Mouse (Mus musculus): ENCODE data around the gene Agfg2.
"Not testable (repeated sequence)": the region's sequence is repeated elsewhere in the genome, so short reads cannot be mapped to it uniquely, and the experiment has no call there.

DNA sequence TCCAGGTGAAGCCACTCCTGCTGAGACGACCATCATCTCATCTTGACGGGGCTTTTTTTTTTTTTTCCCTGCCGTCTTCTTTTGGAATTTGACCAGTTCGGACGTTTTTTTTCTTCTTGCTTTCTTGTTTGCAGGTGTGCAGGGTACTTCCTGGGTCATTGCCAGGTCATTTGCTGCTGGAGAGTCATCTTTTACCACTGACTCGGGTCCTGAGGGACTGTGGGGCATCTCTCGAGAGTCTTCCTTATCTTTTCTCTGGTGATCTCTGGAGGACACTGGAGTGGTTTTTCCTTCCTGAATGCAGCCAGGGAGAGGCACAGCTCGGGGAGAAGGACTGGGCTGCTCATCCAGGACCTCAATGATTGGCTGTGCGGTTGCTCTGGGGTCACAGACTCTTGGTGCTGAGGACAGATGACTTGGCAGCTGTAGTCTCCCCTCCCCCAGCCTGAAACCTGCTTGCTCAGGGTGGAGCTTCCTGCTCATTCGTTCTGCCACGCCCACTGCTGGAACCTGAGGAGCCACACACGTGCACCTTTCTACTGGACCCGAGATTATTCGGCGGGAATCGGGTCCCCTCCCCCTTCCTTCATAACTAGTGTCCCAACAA lies 36.1 kb upstream of the Agfg2 start:
- not testable (repeated sequence) for TF ChIP-seq CTCF, EP300 (IDR thresholded peaks at IDR 0.05; ENCODE audit: low read depth)
